Mouse (Mus musculus): Measurements from ENCODE around the gene Tmem120a.

DNA sequence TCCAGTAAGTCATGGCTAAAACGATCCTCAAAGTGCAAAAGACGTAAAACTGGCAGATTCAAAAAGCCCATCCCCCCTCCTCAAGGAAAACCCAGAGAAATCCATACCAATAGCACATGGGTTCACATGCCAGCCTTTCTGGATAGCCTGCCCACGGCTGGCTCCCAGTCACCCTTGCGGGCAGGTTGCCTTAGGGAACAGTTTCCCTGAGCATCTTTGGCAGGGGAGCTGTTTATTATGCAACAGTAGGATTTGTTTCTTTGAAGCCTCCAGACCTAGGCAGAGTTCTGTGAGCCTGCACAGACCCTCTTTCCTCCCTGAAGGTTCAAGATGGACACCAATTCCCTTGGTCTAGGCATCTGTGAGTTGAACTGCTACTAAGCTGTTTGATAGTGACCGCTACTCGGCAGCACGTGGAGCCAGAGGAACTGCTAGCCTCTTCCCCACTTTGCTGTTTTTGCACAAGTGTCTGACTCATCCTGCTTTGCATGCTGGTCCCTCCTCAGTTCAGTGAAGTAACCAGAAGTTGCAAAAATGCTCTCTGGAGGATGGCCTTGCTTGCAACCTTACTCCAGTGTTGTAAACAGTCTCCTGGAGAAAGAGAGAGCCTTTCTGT, 33.5 kb downstream of the Tmem120a start:
- TF ChIP-seq EP300 (optimal IDR thresholded peaks at IDR 0.05) (no peak), CTCF (IDR thresholded peaks at IDR 0.05; ENCODE audit: low read depth) (no peak)
